Mouse (Mus musculus): ENCODE results near the gene Cnbp. TPM values are rescaled to one million over a fixed set of nuclear protein-coding genes. Genes with fewer than 3 reads are reported as not detected.

Cnbp gene
- 377 and 541 TPM in 2 replicates for polyA plus RNA-seq (2012; rRNA removed)

DNA sequence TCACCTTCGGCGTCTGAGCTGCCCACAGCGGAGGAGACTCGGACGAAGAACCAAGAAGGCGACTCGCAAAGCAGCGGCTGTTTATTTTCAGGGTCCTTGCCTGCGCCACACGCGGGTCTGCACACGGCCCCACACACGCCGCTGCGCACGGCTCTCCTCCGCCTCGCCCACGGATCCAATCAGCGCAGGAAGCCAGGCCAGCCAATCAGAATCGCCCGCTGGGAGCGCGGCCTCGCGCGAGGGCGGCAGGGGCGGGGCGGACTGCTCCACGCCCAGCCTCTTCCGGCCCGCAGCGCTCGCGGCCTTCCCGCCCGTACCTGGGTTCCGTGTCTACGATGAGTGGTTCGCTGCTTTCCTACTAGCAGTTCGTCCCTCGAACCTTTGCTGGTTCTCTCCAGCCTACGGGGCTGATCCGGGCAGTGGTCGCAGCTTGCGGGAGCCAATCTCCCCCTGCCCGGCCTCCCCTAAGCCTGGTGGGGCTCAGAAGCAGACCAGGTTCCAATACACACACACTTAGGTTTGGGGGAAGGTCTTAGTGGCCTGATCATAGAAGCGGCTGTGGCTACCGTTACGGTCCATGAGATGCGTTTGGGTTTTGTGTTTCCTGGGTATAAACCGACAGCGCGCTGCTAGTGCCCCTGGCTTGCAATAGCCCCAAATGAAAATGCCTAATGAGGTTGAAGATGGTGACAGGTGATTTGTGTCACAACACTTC, at the start of gene Cnbp:
Cnbp (minus strand) TSS at position 207 of the 715 bp plus-strand sequence.

DNA sequence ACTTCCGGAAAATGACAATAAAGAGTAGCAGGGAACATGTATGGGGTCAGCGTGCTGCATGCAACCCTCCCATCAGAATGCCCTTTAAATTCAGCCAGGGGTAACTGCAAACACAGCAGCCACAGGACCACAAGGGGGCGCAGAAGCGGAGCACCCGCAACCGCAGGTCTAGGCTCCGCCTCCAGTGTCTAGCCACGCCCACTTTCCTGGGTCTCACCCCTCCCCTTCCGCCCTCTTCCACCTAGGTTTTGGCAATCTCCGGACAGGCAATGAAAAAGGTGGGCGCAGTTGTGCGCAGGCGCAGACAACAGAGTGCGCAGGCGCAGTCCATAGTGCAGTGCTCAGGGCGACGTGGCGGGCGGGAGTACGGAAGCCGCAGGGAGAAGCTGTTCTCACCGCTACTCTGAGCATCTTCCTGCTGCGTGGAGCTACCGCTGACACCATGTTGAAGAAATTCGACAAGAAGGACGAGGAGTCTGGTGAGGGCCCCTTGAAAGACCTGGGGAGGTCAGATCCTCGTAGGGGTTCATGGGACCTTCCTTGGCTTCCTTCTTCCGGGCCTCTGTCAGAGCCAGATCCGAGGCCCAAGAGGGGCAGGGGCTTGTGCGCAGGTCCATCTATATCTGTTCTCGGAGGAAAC, 36.8 kb upstream of the Cnbp start, which contains the start of gene Copg1:
Copg1 (plus strand) TSS at position 221 of the 640 bp plus-strand sequence.

DNA sequence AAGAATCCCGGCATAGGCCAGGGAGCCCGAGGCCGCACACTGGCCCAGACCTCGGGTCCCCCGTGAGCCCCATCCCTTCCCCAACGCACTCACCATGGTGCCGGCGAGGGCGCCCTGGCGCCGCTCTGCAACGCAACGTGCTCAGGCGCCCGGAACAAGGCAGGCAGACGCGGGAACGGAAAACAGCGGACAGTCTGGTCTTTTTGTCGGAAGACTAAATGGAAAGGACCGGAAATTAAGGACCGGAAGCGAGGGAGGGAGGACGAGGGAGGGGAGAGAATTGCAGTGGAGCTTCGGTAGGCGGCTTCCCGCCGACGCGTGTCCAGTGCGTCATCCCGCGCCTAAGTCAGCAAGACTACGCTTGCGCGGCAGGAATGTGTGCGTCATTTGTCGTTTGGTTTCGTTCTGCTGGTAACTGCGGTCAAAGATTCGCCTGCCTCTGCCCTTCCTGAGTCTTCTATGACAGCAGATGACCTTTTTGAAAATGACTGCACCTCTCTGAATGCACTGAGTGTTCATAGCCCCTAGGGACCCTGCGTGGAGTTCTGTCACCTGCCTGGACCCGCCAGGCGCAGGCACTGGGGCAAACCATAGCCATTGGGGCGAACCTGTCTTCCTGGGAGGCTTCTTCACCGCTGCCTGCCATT, 12.2 kb downstream of the Cnbp start, which contains the start of gene Isy1:
Isy1 (minus strand) TSS at position 248 of the 647 bp plus-strand sequence.

DNA sequence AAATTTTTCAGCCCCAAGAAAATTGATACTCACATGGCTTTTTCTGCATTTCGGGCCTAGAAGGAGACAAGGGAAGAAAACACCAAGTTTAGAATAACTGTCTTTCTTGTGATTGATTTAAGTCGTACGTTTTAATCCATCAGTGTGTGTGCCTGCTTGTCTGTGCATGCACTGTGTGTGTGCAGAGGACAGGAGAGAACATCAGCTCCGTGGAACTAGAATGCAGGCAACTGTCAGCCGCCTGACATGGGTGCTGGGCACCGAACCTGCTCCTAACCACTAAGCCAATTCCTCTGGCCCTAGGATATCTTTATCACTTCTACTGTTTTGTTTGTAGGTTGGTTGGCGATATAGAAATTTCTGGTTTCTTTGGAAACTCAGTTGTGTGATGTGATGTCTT, 15.2 kb downstream of the Cnbp start, which contains the start of gene Gm45140:
Gm45140 (minus strand) TSS at position 101 of the 400 bp plus-strand sequence.

DNA sequence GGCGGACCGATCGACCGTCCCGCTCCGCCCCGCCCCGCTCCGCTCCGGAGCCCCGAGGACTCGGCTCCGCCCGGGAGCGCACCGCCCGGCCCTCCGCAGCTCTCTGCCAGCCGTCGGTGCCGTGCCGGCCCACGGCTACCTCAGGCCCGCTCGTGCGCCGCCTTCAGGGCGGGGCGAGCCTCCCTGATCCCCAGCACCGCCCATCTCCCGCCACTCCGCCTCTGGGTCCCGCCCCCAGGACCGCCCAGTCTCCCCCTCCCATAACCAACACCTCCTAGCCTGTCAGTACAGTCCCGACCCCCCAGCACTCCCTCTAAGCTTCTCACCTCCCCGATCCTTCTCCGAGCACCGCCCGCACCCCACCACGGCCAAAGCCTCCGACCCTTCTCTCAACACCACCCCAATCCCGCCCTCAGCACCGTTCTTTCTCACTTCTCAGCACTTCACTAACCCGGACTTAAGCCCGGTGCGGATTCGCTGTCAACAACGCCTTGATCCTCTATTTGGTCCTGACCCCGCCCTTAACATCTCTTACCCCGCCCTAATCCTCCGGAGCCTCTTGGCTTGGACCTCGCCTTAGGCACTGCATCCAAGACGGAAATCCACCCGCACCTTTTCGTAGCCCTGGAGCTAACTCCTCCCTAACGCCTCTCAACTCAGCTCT, 39.1 kb downstream of the Cnbp start, which contains the start of gene Rab43:
Rab43 (minus strand) TSS at position 490 of the 664 bp plus-strand sequence.

Other genes with a start within 250 kb of the Cnbp start
- 11.3 and 15.9 TPM in 2 replicates for gene Aplf, start 178.9 kb downstream of the Cnbp start, polyA plus RNA-seq (2012; rRNA removed)
- 2.7 and 5.0 TPM in 2 replicates for gene Efcc1, start 120.2 kb downstream of the Cnbp start, polyA plus RNA-seq (2012; rRNA removed)
- 4.3 and 6.9 TPM in 2 replicates for gene Gp9, start 73.0 kb downstream of the Cnbp start, polyA plus RNA-seq (2012; rRNA removed)
- gene Rab43, start 38.9 kb downstream of the Cnbp start, polyA plus RNA-seq (2012; rRNA removed) = 3.1 and 6.8 TPM in 2 replicates
- gene Gm45140, start 15.3 kb downstream of the Cnbp start, polyA plus RNA-seq (2012; rRNA removed) = 10.2 and 33.9 TPM in 2 replicates
- gene Isy1, start 12.3 kb downstream of the Cnbp start, polyA plus RNA-seq (2012; rRNA removed) = 67.5 and 130 TPM in 2 replicates
- 69.5 and 90.5 TPM in 2 replicates for gene Copg1, start 36.7 kb upstream of the Cnbp start, polyA plus RNA-seq (2012; rRNA removed)
- 29.0 and 36.8 TPM in 2 replicates for gene Hmces, start 62.8 kb upstream of the Cnbp start, polyA plus RNA-seq (2012; rRNA removed)
- gene H1fx, start 130.5 kb upstream of the Cnbp start, polyA plus RNA-seq (2012; rRNA removed) = 179 and 180 TPM in 2 replicates
- 194 and 317 TPM in 2 replicates for gene Rab7, start 194.2 kb upstream of the Cnbp start, polyA plus RNA-seq (2012; rRNA removed)
- 106 and 207 TPM in 2 replicates for gene Rpn1, start 233.4 kb upstream of the Cnbp start, polyA plus RNA-seq (2012; rRNA removed)

Data from central nervous system, embryonic 11.5 days (tissue).